Mouse (Mus musculus) T-cell, adult 2 months (primary cell): ENCODE measurements around the gene Clcf1.

Experiments used
- DNase-seq: peaks from one replicate; pipeline ENCODE4 v3.0.0; 2022; ENCODE audit warnings: low spot score

The Clcf1 gene

DNA sequence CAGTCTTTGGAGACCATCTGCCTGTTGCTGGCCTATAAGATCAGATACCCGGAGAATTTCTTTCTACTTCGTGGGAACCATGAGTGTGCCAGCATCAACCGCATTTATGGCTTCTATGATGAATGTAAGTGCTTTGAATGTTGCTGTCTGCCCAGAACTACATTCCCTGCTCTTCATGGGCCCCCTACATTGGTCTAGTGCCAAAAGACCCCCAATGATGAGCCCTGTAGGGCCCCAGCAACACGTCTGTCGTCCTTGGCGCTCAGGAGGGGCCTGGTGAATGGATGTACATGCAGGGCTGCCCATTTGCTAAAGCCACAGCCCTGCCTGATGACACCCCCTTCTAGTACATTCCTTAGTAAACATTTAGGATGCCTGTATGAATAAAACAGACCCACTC, 20.9 kb upstream of the Clcf1 start:
- no peak for DNase-seq

DNA sequence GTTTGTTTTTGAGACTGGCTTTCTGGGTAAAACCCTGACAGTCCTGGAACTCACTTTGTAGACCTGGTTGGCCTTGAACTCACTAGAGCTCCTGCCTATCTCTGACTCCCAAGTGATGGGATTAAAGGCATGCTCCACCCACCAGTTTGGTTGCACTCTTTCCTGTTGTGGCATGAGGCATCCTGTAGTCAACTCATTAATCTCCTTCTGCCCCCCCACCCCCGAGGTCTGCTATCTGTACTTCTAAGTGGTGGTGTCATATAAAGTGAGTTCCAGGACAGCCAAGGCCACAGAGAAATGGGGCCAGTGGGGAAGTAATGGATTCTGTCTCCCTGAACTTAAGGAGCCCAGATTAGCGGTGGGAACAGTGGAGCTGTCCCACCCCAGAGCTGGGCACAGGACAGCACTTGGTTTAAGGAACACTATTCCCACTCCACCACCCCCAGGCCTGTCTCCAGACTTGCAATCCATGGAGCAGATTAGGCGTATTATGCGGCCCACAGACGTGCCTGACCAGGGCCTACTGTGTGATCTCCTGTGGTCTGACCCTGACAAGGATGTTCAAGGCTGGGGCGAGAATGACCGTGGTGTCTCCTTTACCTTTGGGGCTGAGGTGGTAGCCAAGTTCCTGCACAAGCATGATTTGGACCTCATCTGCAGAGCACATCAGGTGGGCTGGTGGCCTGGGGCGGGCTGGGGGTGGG, 19.9 kb upstream of the Clcf1 start:
- no peak for DNase-seq

DNA sequence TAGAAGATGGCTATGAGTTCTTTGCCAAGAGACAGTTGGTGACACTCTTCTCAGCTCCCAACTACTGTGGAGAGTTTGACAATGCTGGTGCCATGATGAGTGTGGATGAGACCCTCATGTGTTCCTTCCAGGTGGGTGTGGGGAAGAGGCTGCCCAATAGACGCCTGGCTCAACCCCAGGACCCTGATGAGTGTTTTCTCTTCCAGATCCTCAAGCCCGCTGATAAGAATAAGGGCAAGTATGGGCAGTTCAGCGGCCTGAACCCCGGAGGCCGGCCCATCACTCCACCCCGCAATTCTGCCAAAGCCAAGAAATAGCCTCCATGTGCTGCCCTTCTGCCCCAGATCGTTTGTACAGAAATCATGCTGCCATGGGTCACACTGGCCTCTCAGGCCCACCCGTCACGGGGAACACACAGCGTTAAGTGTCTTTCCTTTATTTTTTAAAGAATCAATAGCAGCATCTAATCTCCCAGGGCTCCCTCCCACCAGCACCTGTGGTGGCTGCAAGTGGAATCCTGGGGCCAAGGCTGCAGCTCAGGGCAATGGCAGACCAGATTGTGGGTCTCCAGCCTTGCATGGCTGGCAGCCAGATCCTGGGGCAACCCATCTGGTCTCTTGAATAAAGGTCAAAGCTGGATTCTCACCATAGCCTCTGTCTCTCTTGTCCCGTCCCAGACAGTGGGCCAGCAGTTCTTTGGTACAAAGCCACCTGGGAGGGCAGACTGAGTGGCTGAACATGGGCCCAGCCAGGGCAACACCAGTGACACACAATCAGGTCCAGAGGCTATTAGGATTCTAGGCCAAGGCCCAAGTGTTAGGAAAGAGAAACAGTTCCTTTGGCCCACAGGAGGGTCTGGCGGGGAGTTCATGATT, 19.0 kb upstream of the Clcf1 start:
- DNase-seq, result no peak

DNA sequence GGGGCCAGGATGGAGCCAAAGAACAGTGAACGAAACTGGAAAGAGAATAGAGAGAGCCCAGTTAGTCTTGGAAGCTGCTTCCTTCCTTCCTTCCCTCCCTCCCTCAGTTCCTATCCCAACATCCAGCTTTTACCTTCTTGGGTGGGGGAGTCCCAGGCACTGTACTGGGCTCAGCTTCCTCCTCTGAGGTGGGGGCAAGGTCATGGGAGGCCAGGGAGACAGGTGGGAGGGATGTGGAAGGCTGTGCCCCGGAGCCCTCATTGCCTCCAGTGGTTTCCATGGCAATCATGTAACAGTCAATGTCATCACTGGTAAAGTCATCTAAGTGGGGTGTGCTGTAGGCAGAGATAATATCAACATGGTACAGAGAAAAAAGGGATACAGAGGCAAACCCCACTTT, 18.0 kb upstream of the Clcf1 start:
- DNase-seq, result no peak

DNA sequence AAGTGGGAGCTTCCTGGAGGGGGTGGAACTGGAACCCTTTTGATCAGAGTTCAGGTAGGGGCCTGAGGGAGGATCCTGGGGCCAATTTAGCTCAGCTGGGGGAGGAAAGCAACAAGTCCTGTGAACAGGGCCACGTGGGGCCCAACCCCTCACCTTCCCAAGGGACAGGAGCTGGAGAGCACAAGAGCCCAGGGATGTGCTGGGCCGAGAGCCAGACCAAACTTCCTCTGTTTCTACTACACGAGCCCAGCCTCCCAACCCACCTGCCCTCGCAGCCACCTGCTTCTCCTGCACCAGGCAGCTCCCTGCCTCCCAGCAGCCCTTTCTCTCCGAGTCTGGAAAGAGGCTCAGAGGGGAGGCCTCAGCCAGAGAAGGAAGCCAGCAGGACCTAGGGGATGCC, 17.5 kb upstream of the Clcf1 start:
- DNase-seq, result no peak

DNA sequence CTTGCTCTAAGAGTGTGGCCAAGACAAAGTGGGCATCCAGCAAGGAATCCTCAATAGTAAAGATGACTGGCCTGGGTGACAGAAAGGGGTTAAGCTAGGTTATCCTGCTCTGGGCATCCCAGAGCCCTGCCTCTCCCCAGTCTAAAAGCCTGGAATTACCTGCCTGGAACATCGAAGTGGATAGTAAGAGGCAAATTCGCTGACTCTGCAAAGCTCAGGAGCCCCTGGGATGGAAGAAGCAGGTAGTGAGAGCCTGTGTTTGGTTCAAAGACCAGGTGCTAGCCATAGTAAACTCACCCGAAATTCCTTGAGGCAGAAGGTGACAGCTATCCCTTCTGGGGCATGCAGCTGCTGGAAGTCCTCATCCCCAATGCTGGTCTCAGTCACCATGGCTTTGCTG, 16.9 kb upstream of the Clcf1 start:
- no peak for DNase-seq

DNA sequence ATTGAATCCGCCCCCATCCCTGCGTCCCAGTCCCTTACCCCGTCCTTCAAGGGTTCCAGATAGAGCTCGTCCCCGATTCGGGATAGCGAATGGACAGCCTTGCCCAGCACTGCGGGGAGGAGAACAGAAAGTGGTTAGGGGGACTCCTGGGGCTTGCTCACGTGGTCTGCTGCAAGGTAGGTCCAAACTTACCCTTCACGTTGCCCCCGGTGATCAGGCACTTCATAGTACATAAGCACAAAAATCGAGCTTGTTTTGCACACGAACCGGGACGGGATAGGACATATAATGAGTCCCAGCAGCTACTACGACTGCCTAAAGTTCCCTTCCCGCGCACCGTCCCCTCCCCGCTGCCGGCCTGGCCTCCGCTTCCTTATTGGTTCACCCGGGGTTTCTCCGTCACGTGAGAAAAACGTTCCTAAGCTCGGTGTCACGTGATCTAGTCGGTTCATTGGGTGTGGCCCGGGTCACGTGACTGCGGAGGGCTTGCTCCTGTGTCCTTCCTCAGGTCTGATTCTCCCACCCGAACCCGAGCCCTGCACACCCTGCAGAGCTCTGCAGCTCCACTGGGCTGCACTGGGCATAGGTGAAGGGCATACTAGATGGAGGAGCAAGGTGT, 12.6 kb upstream of the Clcf1 start, which contains the start of gene Rad9a:
TSS of gene Rad9a (minus strand) at position 372 of the 619 bp plus-strand sequence.
- DNase-seq, result peak; percentile 90

DNA sequence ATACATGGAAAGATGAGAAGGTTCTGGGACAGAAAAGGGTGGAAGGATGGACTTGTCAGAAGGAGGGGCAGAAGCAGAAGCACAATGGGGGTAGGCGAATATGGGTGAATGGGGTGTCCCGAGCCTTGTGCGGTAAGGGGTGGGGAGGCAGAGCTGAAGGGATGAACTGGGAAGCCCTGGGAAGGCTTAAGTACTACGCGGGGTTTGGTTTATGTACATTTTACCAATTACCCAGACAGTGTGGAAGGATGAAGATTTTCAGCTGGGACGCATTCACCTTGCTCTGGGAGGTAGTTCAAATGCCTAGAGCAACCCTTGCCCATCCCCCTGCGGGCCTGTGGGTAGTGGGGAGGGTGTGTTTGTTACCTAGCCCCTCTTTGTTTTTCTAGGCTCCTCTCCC, 11.9 kb upstream of the Clcf1 start:
- DNase-seq, result no peak

DNA sequence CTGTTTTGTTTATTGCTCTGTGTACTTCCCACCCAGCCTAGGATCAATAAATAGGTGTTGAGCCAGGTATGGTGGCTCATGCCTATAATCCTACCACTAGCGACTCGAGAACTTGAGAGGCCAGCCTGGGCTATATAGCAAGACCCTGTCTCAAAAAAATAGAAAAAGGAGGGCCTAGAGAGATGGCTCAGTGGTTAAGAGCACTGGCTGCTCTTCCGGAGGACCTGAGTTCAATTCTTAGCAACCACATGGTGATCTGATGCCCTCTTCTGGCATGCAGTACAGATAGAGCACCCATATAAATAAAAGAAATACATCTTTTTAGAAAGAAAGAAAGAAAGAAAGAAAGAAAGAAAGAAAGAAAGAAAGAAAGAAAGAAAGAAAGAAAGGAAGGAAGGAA, 10.9 kb upstream of the Clcf1 start:
- DNase-seq, result peak; percentile 50

DNA sequence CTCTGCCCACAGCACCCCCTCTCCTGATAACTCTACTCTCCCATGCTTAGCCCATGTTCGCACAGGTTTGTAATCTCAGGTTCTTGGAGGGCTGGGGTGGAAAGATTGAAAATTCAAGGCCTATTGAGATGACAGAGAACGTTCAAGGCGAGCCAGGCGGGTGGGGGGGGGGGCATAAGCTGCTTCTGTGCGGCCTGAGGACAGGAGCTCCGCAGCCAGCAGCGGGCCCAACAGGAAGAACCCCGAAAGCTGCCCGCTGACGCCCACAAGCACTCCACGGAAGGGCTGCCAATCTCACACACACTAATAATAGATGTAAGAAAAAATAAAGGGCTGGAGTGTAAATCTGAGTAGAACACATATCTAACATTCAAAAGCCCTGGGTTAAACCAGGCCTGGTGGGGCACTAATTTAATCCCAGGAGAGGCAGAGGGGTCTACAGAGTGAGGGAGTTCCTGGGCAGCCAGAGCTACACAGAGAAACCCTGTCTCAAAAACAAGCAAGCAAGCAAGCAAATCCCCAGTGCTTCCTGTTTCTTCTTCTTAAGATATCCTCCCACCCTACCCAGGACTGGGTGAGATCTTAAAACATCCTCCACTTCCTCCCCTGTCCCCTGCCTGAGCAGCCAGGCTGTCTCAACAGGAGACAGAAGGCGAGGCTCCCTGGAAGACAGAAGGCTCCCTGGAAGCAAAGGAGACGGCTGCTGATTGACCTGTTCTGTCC, 10.3 kb upstream of the Clcf1 start:
- DNase-seq, result peak; percentile 64

DNA sequence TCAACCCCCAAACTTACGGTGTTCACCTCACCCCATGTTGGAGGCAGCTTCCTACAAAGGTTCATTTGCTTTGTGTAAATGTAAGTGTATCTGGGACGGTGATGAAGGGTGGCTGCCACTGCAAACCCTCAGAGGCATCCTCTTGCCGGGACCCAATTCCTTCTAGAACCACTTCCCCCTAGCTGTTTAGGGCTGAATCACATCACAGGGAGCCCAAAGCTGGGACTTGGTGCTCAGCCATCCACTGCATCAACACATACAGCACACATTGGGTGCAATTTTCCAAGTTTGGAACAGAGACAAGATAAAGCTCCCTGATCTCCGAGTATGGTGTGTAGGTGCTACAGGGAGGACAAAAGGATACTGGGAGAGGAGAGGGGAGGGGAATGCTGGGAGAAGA, 9.1 kb upstream of the Clcf1 start:
- peak; percentile 35 for DNase-seq

DNA sequence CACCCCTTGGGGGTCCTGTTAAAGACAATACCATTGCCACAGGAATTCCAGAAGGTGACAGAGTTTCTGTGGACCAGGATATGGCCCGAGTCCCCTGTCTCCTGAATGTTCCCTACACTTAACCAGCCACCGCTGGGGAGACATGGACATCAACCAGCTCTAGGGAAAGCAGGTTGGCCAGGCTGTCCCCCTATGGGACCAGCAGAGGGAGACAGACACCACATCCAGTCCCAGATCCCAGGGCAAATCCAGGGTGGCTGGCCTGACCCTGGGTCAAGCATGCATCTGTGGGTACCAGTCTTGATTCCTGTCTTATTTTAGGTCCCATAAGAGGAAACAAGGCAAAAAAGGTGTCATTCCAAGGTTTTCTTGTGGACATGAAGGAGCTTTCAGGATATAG, 7.1 kb upstream of the Clcf1 start:
- peak; percentile 59 for DNase-seq

DNA sequence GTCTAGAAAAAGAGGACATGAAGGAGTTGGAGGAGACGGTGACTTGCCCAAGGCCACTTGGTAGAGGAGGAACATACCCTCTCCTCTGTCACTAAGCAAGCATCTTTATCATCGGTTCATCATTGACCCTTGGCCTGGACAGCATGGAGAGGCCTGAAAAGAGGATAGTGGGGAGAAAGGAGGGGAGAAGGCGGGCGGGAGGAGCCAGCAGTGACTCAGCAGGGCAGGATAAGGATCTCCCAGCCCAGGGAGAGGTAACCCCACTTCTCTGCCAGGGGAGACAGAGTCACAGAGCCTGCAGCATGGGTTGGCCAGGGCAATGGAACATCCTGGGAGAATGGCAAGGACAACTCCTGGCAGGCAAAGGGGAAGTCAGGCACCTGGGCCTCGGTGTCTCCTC, 5.5 kb upstream of the Clcf1 start:
- DNase-seq, result no peak

DNA sequence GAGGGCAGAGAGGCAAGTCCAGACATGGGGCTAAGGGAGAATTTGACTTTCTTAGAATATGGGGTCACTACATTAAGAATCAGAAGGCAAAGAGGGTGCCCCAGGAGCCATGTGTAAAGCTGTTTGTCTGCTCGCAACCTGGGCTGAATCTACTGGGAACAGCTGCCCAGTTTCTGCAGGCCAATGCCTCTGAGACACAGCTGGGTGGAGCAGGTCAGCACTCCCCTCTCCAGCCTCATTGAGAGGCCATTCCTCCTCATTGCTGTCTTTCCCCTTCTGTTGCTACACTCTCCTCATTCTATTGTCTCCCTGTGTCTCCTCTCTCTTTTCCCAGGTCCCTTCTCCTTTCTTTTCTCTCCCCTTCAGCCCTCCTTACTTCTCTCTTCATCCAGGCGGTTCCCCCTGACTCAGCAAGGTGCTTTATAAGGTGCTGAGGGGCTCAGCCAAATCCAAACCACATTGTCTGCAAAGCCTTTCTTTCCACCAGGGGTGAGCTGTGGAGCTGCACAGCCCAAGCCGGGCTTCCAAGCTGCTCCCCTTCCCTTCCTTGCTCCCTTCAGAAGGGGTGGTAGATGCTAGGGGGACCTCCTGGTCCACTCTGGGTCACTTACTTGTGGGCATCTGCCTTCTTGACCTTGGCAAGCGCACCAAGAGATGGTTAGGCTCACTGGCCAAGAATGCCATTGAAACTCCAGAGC, 2.0 kb upstream of the Clcf1 start:
- DNase-seq, result no peak

DNA sequence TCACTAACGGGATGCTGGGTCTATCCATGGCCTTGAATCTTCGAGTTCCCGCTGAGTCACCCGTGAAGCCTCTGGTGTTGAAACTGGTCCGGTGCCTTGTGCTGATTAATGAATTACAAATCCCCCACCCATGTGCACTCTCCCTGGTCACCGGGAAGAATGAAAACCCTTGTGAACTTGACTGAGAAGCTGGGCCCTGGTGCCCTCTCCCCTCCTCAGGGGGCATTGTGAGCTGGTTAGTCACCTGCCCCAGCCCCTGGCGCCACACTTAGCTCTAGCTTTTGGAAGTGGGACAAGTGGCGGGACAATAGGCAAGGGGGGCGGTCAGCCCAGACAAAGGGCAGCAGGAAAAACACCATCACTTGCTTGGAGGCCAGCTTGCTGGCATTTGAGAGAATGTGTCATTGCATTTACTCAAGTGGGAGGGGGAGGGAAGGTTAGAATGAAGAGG, 489 bp upstream of the Clcf1 start:
- no peak for DNase-seq

DNA sequence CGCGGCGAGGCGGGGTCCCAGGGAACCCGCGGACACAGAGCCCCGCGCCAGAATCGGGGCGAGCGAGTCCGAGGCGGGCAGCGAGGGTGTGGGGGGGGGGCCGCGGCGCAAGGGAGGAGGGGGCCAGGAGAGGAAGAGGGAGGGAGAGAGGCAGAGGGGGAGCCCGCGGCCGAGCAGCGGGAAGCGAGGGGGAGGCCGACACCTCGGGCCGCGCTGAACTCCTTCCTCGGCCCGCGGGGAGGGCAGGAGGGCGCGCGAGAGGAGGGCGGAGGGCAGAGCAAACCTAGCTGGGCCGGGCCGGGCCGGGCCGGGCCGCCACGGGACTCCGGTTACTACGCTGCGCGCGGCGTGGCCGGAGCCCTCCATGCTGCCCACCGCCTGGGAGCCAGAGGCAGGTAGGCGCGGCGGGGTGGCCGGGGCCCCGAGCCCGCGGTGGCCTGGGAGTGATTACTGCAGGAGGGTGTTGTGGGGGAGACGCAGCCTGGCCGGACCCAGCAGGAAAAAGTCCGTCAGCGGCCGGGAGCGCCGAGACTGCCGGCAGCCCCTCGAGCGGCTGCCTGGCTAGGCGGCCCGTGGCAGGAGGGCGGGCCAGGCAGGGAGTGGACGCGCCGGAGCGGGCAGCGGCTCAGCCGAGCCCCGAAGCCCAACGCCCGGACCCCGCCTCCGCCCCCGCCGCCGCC, 873 bp downstream of the Clcf1 start:
- DNase-seq, result peak; percentile 35

DNA sequence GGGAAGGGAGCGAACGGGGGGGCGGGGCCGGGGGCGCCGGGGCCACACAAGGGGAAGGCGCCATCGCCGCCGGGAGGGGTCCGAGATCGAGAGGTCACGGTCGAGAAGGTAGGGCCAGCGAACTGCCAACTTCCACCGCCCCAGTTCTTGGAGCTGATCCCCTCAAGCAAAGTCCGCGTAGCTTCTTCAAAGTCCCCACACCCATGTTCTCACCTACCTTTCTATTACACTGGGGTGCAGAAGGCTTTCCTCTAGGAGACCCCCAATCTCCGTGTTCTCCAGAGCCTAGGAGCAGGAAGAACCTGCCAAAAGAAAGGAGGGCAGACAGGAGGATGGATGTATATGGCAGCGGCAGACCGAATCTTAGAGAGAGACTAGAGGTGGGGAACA, 1.4 kb downstream of the Clcf1 start:
- DNase-seq, result no peak

DNA sequence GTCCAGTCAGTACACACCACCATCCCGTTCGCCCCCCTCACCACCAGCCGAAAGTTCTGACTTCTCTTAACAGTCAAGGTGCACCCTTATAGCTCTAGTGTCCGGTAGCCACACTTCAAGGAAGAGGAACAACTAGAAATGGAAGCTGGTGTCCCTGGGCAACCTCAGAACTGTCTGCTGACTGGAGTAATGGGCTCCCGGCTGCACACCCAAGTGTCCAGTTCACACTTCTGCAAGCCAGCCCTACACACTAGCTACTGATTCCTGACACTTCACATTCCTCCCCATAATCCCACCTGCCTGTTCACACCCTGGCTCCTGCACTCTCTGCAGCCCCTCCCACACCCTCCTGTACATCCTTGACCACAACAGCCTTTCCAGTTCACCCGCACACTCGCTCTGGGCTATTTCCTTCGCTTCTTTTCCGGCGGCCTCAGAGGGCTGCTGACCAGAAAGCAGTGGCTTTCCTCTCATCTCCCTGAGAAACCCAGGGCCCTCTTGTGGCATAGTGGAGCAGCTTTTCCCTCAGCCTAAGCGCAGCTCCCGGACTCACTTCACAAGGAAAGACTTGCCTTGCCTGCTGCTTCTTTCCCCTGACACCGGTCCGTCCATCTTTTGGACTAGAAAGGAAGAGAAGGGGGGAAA, 2.1 kb downstream of the Clcf1 start:
- DNase-seq, result no peak

DNA sequence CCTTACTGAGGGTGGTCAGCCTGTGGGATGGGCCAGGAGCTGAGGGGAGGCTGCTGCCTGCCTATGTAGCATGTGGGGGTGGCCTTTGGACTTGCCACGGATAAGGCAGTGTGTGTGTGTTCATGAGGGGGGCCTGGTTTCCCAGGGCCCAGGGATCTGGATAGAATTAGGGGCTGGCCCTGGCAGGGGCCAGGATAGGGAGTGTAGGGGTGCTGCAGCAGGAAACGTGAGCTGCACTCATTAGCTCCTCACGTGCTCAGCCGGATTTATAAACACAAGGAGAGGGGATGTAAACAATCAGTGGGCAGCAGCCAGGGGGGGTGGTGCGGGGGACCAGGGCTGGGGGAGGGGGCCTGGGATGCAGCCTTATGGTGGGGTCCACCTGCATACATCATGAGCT, 3.1 kb downstream of the Clcf1 start:
- DNase-seq, result no peak

DNA sequence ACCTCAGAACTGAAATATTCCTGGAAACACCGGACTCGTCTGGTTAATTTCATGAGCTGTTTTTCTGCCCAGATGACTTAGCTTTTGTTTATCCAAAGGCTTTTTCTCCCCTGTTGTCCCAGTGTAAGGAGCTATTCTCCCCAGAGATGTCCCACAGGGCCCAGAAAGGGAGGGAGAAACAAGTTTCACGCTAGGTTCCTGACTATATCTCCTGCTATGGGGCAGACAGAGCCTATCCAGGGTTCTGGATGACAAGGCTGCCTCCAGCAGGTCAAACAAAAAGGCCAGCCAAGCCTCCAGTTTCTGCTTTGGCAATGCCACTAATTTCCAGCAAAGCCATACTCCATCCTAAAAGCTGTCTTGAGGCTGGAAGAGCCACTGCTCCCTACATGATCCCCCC, 3.8 kb downstream of the Clcf1 start:
- DNase-seq, result no peak

DNA sequence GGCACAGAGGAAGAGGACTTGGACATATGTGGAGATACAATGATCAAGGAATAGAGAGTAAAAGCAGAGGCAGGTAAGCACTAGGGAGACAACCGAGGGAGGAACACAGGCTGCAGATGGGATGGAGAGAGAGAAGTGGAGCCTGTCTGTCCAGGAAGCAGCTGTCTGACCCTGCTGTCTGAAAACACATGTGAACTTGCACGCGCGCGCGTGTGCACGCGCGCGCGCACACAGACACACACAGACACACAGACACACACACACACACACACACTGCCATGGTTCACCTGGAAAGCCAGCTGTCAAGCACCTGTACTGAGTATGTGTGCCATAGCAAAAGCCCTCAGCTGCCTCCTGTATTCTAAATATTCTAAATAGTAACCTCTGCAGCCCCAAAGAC, 4.3 kb downstream of the Clcf1 start:
- DNase-seq, result no peak
